Mouse (Mus musculus): Measurements from ENCODE around the gene Snapc2. TPM values are rescaled to one million over a fixed set of nuclear protein-coding genes. Genes with fewer than 3 reads are reported as not detected.
"Not testable (repeated sequence)": the region's sequence is repeated elsewhere in the genome, so short reads cannot be mapped to it uniquely, and the experiment has no call there.

Snapc2 gene
- total and polyA plus RNA-seq, 2 experiments from 2014 or later: 26.7 to 84.9 TPM

- DNase-seq (ENCODE audit: low spot score): peak; percentile 37
- 14% methylated on average over 28 of the region's 29 CpGs for WGBS
Measured at GRCm38 (mm10) chr8:4249213-4249612, 3.7 kb upstream of the Snapc2 start.

GRCm38 (mm10) chr8:4250306-4250970 lies 2.4 kb upstream of the Snapc2 start:
- H3K9me3 ChIP-seq (replicated peaks; ENCODE audit: control insufficient read depth, low read length): no peaks in the 10 kb centered on the region
- no peak overlapping the region for H3K4me3 ChIP-seq (ENCODE audit: low read depth, low read length)
- H3K4me2 ChIP-seq (ENCODE audit: low read depth, low read length): no peak overlapping the region
- no peak overlapping the region for H3K27ac ChIP-seq (ENCODE audit: low read depth)
- TF ChIP-seq CTCF (IDR thresholded peaks at IDR 0.05; ENCODE audit: low read depth) (peak; percentile 83), EP300 (IDR thresholded peaks at IDR 0.05; ENCODE audit: low read depth) (no peak)
- ATAC-seq (ENCODE audit: insufficient read depth, low read depth) (peak; percentile 24; the same call in 1 of the 2 replicates), DNase-seq (ENCODE audit: low spot score) (peak; percentile 63)
- WGBS: 39% methylated on average over 26 of the region's 26 CpGs
- H3K36me3 ChIP-seq (replicated peaks; ENCODE audit: control insufficient read depth, insufficient read depth, low read length): peaks cover 37% of the 10 kb centered on the region
- H3K27me3 ChIP-seq (ENCODE audit: control insufficient read depth, insufficient read depth, low read length): no peaks in the 10 kb centered on the region
- H3K9ac ChIP-seq (replicated peaks; ENCODE audit: low read depth, low read length): no peak overlapping the region
- peaks cover 17% of the 10 kb centered on the region; the same call in 1 of the 2 replicates for H3K4me1 ChIP-seq (ENCODE audit: control insufficient read depth, insufficient read depth)

More at GRCm38 (mm10) chr8:4249213-4249612, 3.7 kb upstream of the Snapc2 start:
- Histone ChIP-seq H3K4me3 (ENCODE audit: low read depth, low read length) (no peak overlapping the region), H3K9ac (replicated peaks; ENCODE audit: low read depth, low read length) (peak overlapping the region; percentile 24; the same call in 1 of the 2 replicates), H3K4me2 (ENCODE audit: low read depth, low read length) (peak overlapping the region; percentile 45), H3K9me3 (replicated peaks; ENCODE audit: control insufficient read depth, low read length) (no peaks in the 10 kb centered on the region), H3K27ac (ENCODE audit: low read depth) (0 out of 2 replicates have a peak overlapping the region, but pooled peaks have one; percentile 36), H3K36me3 (replicated peaks; ENCODE audit: control insufficient read depth, insufficient read depth, low read length) (peaks cover 38% of the 10 kb centered on the region), H3K4me1 (ENCODE audit: control insufficient read depth, insufficient read depth) (peaks cover 17% of the 10 kb centered on the region; the same call in 1 of the 2 replicates), H3K27me3 (ENCODE audit: control insufficient read depth, insufficient read depth, low read length) (no peaks in the 10 kb centered on the region)
- TF ChIP-seq EP300 (IDR thresholded peaks at IDR 0.05; ENCODE audit: low read depth) (0 out of 2 replicates have a peak, but pooled peaks have one; percentile 38), CTCF (IDR thresholded peaks at IDR 0.05; ENCODE audit: low read depth) (no peak)
- ATAC-seq (ENCODE audit: insufficient read depth, low read depth): peak; percentile 14; the same call in 1 of the 2 replicates

GRCm38 (mm10) chr8:4252116-4252760 lies 642 bp upstream of the Snapc2 start:
- H3K27ac ChIP-seq (ENCODE audit: low read depth): no peak overlapping the region
- peak overlapping the region; percentile 84 for H3K4me3 ChIP-seq (ENCODE audit: low read depth, low read length)
- H3K9me3 ChIP-seq (replicated peaks; ENCODE audit: control insufficient read depth, low read length): no peaks in the 10 kb centered on the region
- H3K36me3 ChIP-seq (replicated peaks; ENCODE audit: control insufficient read depth, insufficient read depth, low read length): peaks cover 27% of the 10 kb centered on the region
- peak overlapping the region; percentile 67 for H3K9ac ChIP-seq (replicated peaks; ENCODE audit: low read depth, low read length)
- TF ChIP-seq CTCF (IDR thresholded peaks at IDR 0.05; ENCODE audit: low read depth) (no peak), EP300 (IDR thresholded peaks at IDR 0.05; ENCODE audit: low read depth) (no peak)
- H3K27me3 ChIP-seq (ENCODE audit: control insufficient read depth, insufficient read depth, low read length): no peaks in the 10 kb centered on the region
- ATAC-seq (ENCODE audit: insufficient read depth, low read depth): no peak
- 40% methylated on average over 8 of the region's 8 CpGs for whole genome bisulfite sequencing
- H3K4me2 ChIP-seq (ENCODE audit: low read depth, low read length): peak overlapping the region; percentile 89
- DNase-seq (ENCODE audit: low spot score): no peak
- H3K4me1 ChIP-seq (ENCODE audit: control insufficient read depth, insufficient read depth): peaks cover 17% of the 10 kb centered on the region; the same call in 1 of the 2 replicates

- WGBS: 72% methylated on average over 6 of the region's 6 CpGs
- peaks cover 18% of the 10 kb centered on the region for H3K4me1 ChIP-seq (ENCODE audit: control insufficient read depth, insufficient read depth)
- H3K4me3 ChIP-seq (ENCODE audit: low read depth, low read length): peak overlapping the region; percentile 84
- no peak overlapping the region for H3K27ac ChIP-seq (ENCODE audit: low read depth)
- TF ChIP-seq EP300 (IDR thresholded peaks at IDR 0.05; ENCODE audit: low read depth): no peak
- peak; percentile 55 for TF ChIP-seq CTCF (IDR thresholded peaks at IDR 0.05; ENCODE audit: low read depth)
- peaks cover 20% of the 10 kb centered on the region for H3K36me3 ChIP-seq (replicated peaks; ENCODE audit: control insufficient read depth, insufficient read depth, low read length)
- no peaks in the 10 kb centered on the region for H3K9me3 ChIP-seq (replicated peaks; ENCODE audit: control insufficient read depth, low read length)
- no peaks in the 10 kb centered on the region for H3K27me3 ChIP-seq (ENCODE audit: control insufficient read depth, insufficient read depth, low read length)
- ATAC-seq (ENCODE audit: insufficient read depth, low read depth) (no peak), DNase-seq (ENCODE audit: low spot score) (peak; percentile 48)
- peak overlapping the region; percentile 89 for H3K4me2 ChIP-seq (ENCODE audit: low read depth, low read length)
- no peak overlapping the region for H3K9ac ChIP-seq (replicated peaks; ENCODE audit: low read depth, low read length)
Measured at GRCm38 (mm10) chr8:4254001-4254400, 1.1 kb downstream of the Snapc2 start.

- not testable (repeated sequence) for DNase-seq (ENCODE audit: low spot score); H3K9ac ChIP-seq (replicated peaks; ENCODE audit: low read depth, low read length); H3K27ac ChIP-seq (ENCODE audit: low read depth); H3K27me3 ChIP-seq (ENCODE audit: control insufficient read depth, insufficient read depth, low read length); ATAC-seq (ENCODE audit: insufficient read depth, low read depth); H3K4me3 ChIP-seq (ENCODE audit: low read depth, low read length); H3K9me3 ChIP-seq (replicated peaks; ENCODE audit: control insufficient read depth, low read length); H3K4me2 ChIP-seq (ENCODE audit: low read depth, low read length)
- peaks cover 29% of the 10 kb centered on the region for H3K36me3 ChIP-seq (replicated peaks; ENCODE audit: control insufficient read depth, insufficient read depth, low read length)
- H3K4me1 ChIP-seq (ENCODE audit: control insufficient read depth, insufficient read depth): peaks cover 18% of the 10 kb centered on the region
- 83% methylated on average over 7 of the region's 7 CpGs for WGBS
Measured at GRCm38 (mm10) chr8:4255471-4255870, 2.6 kb downstream of the Snapc2 start.
